Mouse (Mus musculus): ENCODE results near the gene Xpo5. TPM values are rescaled to one million over a fixed set of nuclear protein-coding genes. Genes with fewer than 3 reads are reported as not detected.

Xpo5 gene
- polyA plus RNA-seq, 1 experiment from 2014 or later: 56.4 TPM

DNA sequence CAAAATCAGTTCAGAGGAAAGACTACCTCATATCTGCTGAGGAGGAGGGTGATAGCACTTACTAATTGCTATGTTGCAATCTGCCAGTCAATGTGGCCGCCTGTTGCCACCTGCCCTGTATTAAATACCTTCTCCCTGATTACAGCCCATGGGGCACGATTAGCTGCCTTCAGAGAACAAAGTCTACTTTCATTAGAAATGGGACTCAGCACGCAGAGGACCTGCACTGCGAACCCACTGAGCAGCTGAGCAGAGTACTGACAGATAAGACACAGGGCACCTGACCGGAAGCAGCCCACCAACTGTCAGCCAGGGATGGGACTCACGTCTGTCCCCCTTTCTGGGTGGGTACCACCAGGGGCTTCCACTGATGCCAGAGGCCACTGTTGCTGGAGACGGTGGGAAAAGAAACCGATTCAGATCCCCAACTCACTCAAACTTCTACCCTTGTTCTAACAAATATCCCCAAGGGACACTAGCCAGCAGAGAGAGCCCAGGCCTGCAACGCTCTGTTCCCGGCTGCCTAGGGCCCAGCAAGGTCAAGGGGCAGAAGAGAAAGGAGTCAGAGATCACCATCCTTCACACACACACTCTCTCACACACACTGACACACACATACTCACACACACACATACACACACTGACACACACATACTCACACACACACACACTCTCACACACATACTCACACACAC is 65.6 kb downstream of the Xpo5 start:
- H3K4me1 ChIP-seq (replicated peaks; ENCODE audit: control insufficient read depth, insufficient read depth, low read length): no peaks in the 10 kb centered on the region

DNA sequence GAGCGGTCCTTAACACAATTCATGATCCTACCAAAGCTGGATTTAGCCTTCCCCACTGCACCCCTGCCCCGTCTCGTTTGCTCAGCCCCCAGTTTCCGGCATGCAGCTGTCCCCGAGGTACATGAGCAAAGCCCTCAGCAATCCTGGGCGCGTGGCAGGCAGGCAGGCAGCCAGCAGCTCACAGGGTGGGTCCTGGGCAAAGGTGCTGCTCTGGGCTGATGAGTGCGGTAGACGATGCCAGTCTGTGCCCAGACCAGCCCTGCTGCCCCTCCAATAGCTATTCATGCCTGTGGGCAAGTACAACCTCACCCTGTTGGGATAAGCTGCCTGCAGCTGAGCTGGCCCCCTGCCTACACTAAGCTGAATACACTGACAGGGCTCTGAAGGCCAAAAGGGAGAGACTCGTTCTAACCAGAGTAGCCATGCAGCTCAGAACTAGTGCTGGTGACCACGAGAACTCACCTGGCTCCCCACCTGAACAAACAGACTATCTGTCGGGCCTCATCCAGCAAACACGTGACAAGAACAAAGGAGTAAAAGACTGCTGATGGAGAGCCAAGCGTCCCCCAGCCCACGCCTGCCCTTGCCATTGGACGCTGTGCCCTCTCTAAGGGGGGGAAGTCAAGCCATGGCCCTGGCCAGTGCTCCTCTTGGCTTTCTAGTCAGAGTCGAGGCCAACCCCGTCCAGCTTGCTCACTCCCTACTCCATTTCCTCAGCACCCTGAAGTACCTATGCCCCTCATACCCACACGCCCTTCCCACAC is 67.4 kb downstream of the Xpo5 start:
- H3K9ac ChIP-seq (ENCODE audit: low read depth, low read length): no peak overlapping the region
- no peak overlapping the region for H3K4me2 ChIP-seq
- H3K27me3 ChIP-seq (replicated peaks; ENCODE audit: control insufficient read depth, insufficient read depth, low read length): no peaks in the 10 kb centered on the region
- DNase-seq (ENCODE audit: low spot score) (no peak), ATAC-seq (replicated peaks; ENCODE audit: low FRiP score) (no peak)
- H3K36me3 ChIP-seq (ENCODE audit: control insufficient read depth, insufficient read depth, low read length): peaks cover 18% of the 10 kb centered on the region; the same call in 1 of the 2 replicates
- no peaks in the 10 kb centered on the region for H3K9me3 ChIP-seq (ENCODE audit: control insufficient read depth, low read length)
- 85% methylated on average over 19 of the region's 19 CpGs for WGBS
- no peak overlapping the region for H3K4me3 ChIP-seq (ENCODE audit: low read depth, low read length)
- H3K4me1 ChIP-seq (replicated peaks; ENCODE audit: control insufficient read depth, insufficient read depth, low read length): no peaks in the 10 kb centered on the region
- no peak overlapping the region for H3K27ac ChIP-seq (ENCODE audit: low read depth, low read length)

More for the DNA sequence above, 65.6 kb downstream of the Xpo5 start:
- Histone ChIP-seq H3K9ac (ENCODE audit: low read depth, low read length) (no peak overlapping the region), H3K9me3 (ENCODE audit: control insufficient read depth, low read length) (no peaks in the 10 kb centered on the region), H3K27ac (ENCODE audit: low read depth, low read length) (no peak overlapping the region), H3K27me3 (replicated peaks; ENCODE audit: control insufficient read depth, insufficient read depth, low read length) (no peaks in the 10 kb centered on the region), H3K36me3 (ENCODE audit: control insufficient read depth, insufficient read depth, low read length) (peaks cover 28% of the 10 kb centered on the region), H3K4me2 (no peak overlapping the region), H3K4me3 (ENCODE audit: low read depth, low read length) (no peak overlapping the region)
- DNase-seq (ENCODE audit: low spot score) (no peak), ATAC-seq (replicated peaks; ENCODE audit: low FRiP score) (no peak)
- WGBS: 76% methylated on average over 10 of the region's 10 CpGs

DNA sequence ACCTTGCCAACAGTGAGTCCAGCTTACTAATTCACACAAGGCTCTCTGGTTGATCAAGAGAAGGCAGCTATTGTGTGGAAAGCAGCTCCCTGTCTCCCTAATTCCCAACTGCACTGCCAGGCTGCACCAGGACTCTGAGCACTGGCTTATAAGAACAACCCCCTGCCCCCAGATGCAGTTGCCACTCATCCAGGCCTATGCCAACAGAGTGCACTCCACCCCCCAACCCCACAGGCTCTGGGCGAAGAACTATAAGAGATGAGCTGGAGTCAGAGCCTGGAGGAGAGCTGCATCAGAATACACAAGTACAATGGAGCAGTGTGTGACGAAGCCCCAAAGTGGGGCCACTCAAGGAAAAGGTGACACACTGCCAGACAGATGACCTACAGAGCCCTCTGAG is 69.5 kb downstream of the Xpo5 start:
- Histone ChIP-seq H3K4me3 (ENCODE audit: low read depth, low read length) (no peak overlapping the region), H3K4me1 (replicated peaks; ENCODE audit: control insufficient read depth, insufficient read depth, low read length) (peaks cover 4% of the 10 kb centered on the region), H3K27me3 (replicated peaks; ENCODE audit: control insufficient read depth, insufficient read depth, low read length) (no peaks in the 10 kb centered on the region), H3K27ac (ENCODE audit: low read depth, low read length) (no peak overlapping the region), H3K9me3 (ENCODE audit: control insufficient read depth, low read length) (no peaks in the 10 kb centered on the region), H3K4me2 (no peak overlapping the region), H3K36me3 (ENCODE audit: control insufficient read depth, insufficient read depth, low read length) (peaks cover 11% of the 10 kb centered on the region; the same call in 1 of the 2 replicates), H3K9ac (ENCODE audit: low read depth, low read length) (no peak overlapping the region)
- DNase-seq (ENCODE audit: low spot score) (no peak), ATAC-seq (replicated peaks; ENCODE audit: low FRiP score) (no peak)
- WGBS: 90% methylated on average over 2 of the region's 2 CpGs

DNA sequence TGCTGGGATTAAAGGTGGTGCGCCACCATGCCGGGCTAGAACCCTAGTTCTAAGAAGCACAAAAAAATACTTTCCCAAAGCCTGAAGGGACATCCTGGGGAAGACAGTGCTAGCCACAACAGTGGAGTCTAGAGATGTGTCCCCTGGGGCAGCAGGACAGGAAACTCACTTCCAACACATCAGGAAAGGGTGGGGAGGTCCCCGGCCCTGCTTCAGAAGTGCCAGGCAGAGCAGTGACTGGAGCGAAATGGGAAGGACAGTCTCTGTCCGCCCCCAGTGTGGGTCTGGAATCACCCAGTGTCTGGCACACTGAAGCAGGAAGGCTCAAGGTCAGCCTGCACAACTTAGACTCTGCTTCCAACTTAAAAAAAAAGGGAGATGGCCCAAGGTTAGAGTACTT is 70.1 kb downstream of the Xpo5 start:
- no peaks in the 10 kb centered on the region for H3K27me3 ChIP-seq (replicated peaks; ENCODE audit: control insufficient read depth, insufficient read depth, low read length)
- H3K9me3 ChIP-seq (ENCODE audit: control insufficient read depth, low read length): no peaks in the 10 kb centered on the region
- peaks cover 11% of the 10 kb centered on the region; the same call in 1 of the 2 replicates for H3K36me3 ChIP-seq (ENCODE audit: control insufficient read depth, insufficient read depth, low read length)
- 90% methylated on average over 5 of the region's 5 CpGs for WGBS
- ATAC-seq (replicated peaks; ENCODE audit: low FRiP score): no peak
- no peak overlapping the region for H3K4me3 ChIP-seq (ENCODE audit: low read depth, low read length)
- DNase-seq (ENCODE audit: low spot score): no peak
- no peak overlapping the region for H3K9ac ChIP-seq (ENCODE audit: low read depth, low read length)
- H3K27ac ChIP-seq (ENCODE audit: low read depth, low read length): no peak overlapping the region
- peaks cover 4% of the 10 kb centered on the region for H3K4me1 ChIP-seq (replicated peaks; ENCODE audit: control insufficient read depth, insufficient read depth, low read length)
- H3K4me2 ChIP-seq: no peak overlapping the region

DNA sequence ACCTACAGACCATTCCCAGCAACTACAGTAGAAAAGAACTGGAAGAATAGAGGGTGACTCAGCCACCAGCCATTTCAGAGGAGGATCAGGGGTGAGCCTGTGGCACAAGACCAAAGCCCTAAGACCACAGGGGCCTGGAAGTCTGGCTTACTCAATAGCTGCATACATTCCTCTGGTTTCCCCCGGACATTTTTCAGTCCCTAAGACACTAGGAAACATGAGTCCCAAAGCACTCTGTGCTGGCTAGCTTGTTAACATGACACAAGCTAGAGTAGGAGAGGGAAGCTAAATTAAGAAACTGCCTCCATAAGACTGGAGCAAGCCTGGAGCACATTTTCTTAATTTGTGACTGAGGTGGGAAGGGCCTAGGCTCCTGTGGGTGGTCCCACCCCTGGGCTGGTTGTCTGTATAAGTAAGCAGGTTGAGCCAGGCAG is 71.2 kb downstream of the Xpo5 start:
- DNase-seq (ENCODE audit: low spot score): no peak
- H3K9me3 ChIP-seq (ENCODE audit: control insufficient read depth, low read length): no peaks in the 10 kb centered on the region
- no peak for ATAC-seq (replicated peaks; ENCODE audit: low FRiP score)
- no peak overlapping the region for H3K4me2 ChIP-seq
- no peaks in the 10 kb centered on the region for H3K27me3 ChIP-seq (replicated peaks; ENCODE audit: control insufficient read depth, insufficient read depth, low read length)
- no peak overlapping the region for H3K9ac ChIP-seq (ENCODE audit: low read depth, low read length)
- 79% methylated on average over 1 of the region's 1 CpGs for WGBS
- H3K4me1 ChIP-seq (replicated peaks; ENCODE audit: control insufficient read depth, insufficient read depth, low read length): peaks cover 4% of the 10 kb centered on the region
- no peak overlapping the region for H3K27ac ChIP-seq (ENCODE audit: low read depth, low read length)
- H3K4me3 ChIP-seq (ENCODE audit: low read depth, low read length): no peak overlapping the region
- H3K36me3 ChIP-seq (ENCODE audit: control insufficient read depth, insufficient read depth, low read length): peaks cover 11% of the 10 kb centered on the region; the same call in 1 of the 2 replicates

DNA sequence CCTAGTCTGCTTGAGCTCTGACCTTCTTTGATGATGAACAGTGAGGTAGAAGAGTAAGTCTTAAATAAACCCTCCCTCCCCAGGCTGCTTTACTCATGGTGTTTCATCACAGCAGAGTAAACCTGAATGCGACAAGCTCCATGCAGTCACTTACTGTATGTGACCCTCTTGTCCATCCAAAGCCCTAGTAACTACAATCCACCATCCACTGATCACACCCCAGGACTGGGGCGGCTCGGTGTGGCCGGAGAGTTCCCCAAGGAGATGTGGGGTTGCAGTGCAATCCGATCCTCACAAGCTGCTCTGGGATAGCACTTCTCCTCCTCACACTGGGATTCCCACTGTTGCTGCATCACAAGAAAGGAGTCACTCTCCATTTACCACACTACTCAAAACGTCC is 71.9 kb downstream of the Xpo5 start:
- no peak for DNase-seq (ENCODE audit: low spot score)
- Histone ChIP-seq H3K4me2 (no peak overlapping the region), H3K9me3 (ENCODE audit: control insufficient read depth, low read length) (no peaks in the 10 kb centered on the region), H3K27me3 (replicated peaks; ENCODE audit: control insufficient read depth, insufficient read depth, low read length) (no peaks in the 10 kb centered on the region), H3K4me3 (ENCODE audit: low read depth, low read length) (no peak overlapping the region), H3K9ac (ENCODE audit: low read depth, low read length) (no peak overlapping the region), H3K4me1 (replicated peaks; ENCODE audit: control insufficient read depth, insufficient read depth, low read length) (peaks cover 4% of the 10 kb centered on the region), H3K27ac (ENCODE audit: low read depth, low read length) (no peak overlapping the region), H3K36me3 (ENCODE audit: control insufficient read depth, insufficient read depth, low read length) (peaks cover 11% of the 10 kb centered on the region; the same call in 1 of the 2 replicates)
- 80% methylated on average over 6 of the region's 6 CpGs for WGBS
- ATAC-seq (replicated peaks; ENCODE audit: low FRiP score): no peak

DNA sequence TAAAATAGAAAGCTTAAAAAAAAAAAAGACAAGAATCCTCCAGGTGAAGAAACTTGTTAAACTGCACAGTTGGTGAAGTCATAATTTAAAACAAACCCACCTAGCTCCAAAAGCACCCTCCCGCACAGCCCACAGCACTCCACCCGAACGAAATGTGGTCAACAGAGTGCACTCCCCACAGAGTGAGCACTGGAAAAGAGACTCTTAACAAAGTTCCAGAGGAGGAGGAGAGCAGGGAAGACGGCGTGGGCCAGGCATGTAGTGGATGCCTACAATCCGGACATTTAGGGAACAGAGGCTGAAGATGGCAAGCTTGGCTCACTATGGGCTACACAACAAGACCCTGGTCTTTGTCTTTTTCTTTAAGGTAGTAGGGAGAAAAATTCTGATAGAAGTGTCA is 72.5 kb downstream of the Xpo5 start:
- ATAC-seq (replicated peaks; ENCODE audit: low FRiP score) (no peak), DNase-seq (ENCODE audit: low spot score) (no peak)
- peaks cover 11% of the 10 kb centered on the region; the same call in 1 of the 2 replicates for H3K36me3 ChIP-seq (ENCODE audit: control insufficient read depth, insufficient read depth, low read length)
- no peaks in the 10 kb centered on the region for H3K9me3 ChIP-seq (ENCODE audit: control insufficient read depth, low read length)
- peaks cover 4% of the 10 kb centered on the region for H3K4me1 ChIP-seq (replicated peaks; ENCODE audit: control insufficient read depth, insufficient read depth, low read length)
- no peak overlapping the region for H3K4me3 ChIP-seq (ENCODE audit: low read depth, low read length)
- H3K9ac ChIP-seq (ENCODE audit: low read depth, low read length): no peak overlapping the region
- no peaks in the 10 kb centered on the region for H3K27me3 ChIP-seq (replicated peaks; ENCODE audit: control insufficient read depth, insufficient read depth, low read length)
- no peak overlapping the region for H3K27ac ChIP-seq (ENCODE audit: low read depth, low read length)
- H3K4me2 ChIP-seq: no peak overlapping the region
- 83% methylated on average over 6 of the region's 6 CpGs for WGBS

DNA sequence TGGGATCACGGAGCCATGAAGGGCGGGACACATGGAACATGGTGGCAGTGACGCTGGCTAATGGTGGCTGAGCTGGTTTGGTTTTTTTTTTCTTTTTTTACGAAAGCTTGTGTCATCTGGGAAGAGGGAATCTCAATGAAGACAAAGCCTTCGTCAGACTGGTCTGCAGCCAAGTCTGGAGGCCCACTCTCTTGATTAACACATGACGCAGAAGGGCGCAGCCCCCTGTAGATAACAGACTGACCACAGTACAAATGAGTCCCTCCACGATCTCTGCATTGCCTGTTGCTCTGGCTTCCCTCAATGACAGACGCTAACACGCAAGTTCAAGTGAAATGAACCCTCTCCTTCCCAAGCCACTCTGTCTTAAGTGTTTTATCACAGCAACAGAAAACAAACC is 72.9 kb downstream of the Xpo5 start:
- Histone ChIP-seq H3K9me3 (ENCODE audit: control insufficient read depth, low read length) (no peaks in the 10 kb centered on the region), H3K9ac (ENCODE audit: low read depth, low read length) (no peak overlapping the region), H3K4me2 (no peak overlapping the region), H3K36me3 (ENCODE audit: control insufficient read depth, insufficient read depth, low read length) (peaks cover 10% of the 10 kb centered on the region; the same call in 1 of the 2 replicates), H3K4me3 (ENCODE audit: low read depth, low read length) (no peak overlapping the region), H3K4me1 (replicated peaks; ENCODE audit: control insufficient read depth, insufficient read depth, low read length) (peaks cover 4% of the 10 kb centered on the region), H3K27me3 (replicated peaks; ENCODE audit: control insufficient read depth, insufficient read depth, low read length) (no peaks in the 10 kb centered on the region), H3K27ac (ENCODE audit: low read depth, low read length) (no peak overlapping the region)
- WGBS: 68% methylated on average over 10 of the region's 10 CpGs
- DNase-seq (ENCODE audit: low spot score) (no peak), ATAC-seq (replicated peaks; ENCODE audit: low FRiP score) (no peak)

Measured in liver, embryonic 11.5 days (tissue).